Mouse (Mus musculus) MEL (cell line): Measurements from ENCODE around the gene Tex30.

Experiments
- BHLHE40 ChIP-seq: IDR thresholded peaks from 2 replicates; pipeline ENCODE4 v1.6.1; 2012; ENCODE audit warnings: low read depth, mild to moderate bottlenecking, inconsistent platforms, low read length, improper control_type of control experiment, borderline replicate concordance
- CHD2 ChIP-seq: IDR thresholded peaks from 2 replicates; pipeline ENCODE4 v1.6.1; 2011; ENCODE audit warnings: low read length, improper control_type of control experiment
- CTCF ChIP-seq, 3 experiments: IDR thresholded peaks in 2 of 3; conservative IDR thresholded peaks in 1 of 3; 2 replicates each; pipeline ENCODE4 v1.5.1; 2011 to 2012; ENCODE audit warnings: low read length in 3 of 3, low read depth in 2 of 3, mild to moderate bottlenecking in 2 of 3, improper control_type of control experiment in 1 of 3, inconsistent platforms in 1 of 3, mixed read lengths in 1 of 3, moderate library complexity in 1 of 3; ENCODE audit not compliant: control insufficient read depth in 1 of 3, insufficient read depth in 1 of 3, poor library complexity in 1 of 3, severe bottlenecking in 1 of 3
- ETS1 ChIP-seq: IDR thresholded peaks from 2 replicates; pipeline ENCODE4 v1.6.1; 2012; ENCODE audit warnings: low read depth, mild to moderate bottlenecking, inconsistent platforms, low read length, improper control_type of control experiment, moderate library complexity
- GABPA ChIP-seq: IDR thresholded peaks from 2 replicates; pipeline ENCODE4 v1.6.1; 2012; ENCODE audit warnings: low read depth, mild to moderate bottlenecking, inconsistent platforms, low read length, improper control_type of control experiment, moderate library complexity
- MYC ChIP-seq: IDR thresholded peaks from 2 replicates; pipeline ENCODE4 v1.6.1; 2011; ENCODE audit warnings: low read depth, mild to moderate bottlenecking, low read length, improper control_type of control experiment, moderate library complexity
- POLR2A ChIP-seq, 2 experiments: IDR thresholded peaks; 2 replicates each; pipeline ENCODE4 v1.6.1; 2011 to 2012; ENCODE audit warnings: low read length in 2 of 2, mild to moderate bottlenecking in 2 of 2, control low read depth in 1 of 2, improper control_type of control experiment in 1 of 2, low read depth in 1 of 2, moderate library complexity in 1 of 2; ENCODE audit not compliant: control insufficient read depth in 1 of 2, insufficient read depth in 1 of 2, poor library complexity in 1 of 2
- TAL1 ChIP-seq: IDR thresholded peaks from 2 replicates; pipeline ENCODE4 v1.6.1; 2012; ENCODE audit warnings: mild to moderate bottlenecking, inconsistent platforms, low read length, moderate library complexity, mixed read lengths
- TCF12 ChIP-seq: IDR thresholded peaks from 2 replicates; pipeline ENCODE4 v1.6.1; 2014; ENCODE audit warnings: low read depth, mild to moderate bottlenecking, inconsistent platforms, low read length, improper control_type of control experiment, moderate library complexity
- ZC3H11A ChIP-seq: IDR thresholded peaks from 2 replicates; pipeline ENCODE4 v1.6.1; 2012; ENCODE audit warnings: low read depth, mild to moderate bottlenecking, inconsistent platforms, low read length, improper control_type of control experiment
- ZMIZ1 ChIP-seq: IDR thresholded peaks from 2 replicates; pipeline ENCODE4 v1.6.1; 2012; ENCODE audit warnings: low read depth, mild to moderate bottlenecking, inconsistent platforms, low read length, improper control_type of control experiment, moderate library complexity

- TF ChIP-seq TAL1 (no peak), CTCF (IDR thresholded peaks at IDR 0.05 in 2 of 3, conservative IDR thresholded peaks at IDR 0.05 in 1 of 3; ENCODE audit: control insufficient read depth in 1 of 3, insufficient read depth in 1 of 3, low read depth in 2 of 3, low read length in 3 of 3, poor library complexity in 1 of 3, severe bottlenecking in 1 of 3) (no peak), ZMIZ1 (no peak), ZC3H11A (no peak), MYC (no peak), TCF12 (no peak), POLR2A (IDR thresholded peaks at IDR 0.05; ENCODE audit: control insufficient read depth in 1 of 2, insufficient read depth in 1 of 2, low read depth in 1 of 2, low read length in 2 of 2, poor library complexity in 1 of 2) (no peak), GABPA (no peak), BHLHE40 (no peak), ETS1 (no peak), CHD2 (no peak)
These were observed 20.0 kb upstream of the Tex30 start for GRCm38 (mm10) chr1:44122256-44122655.
